ENCODE assay signal across 11 mouse cellular contexts in genomic region chr11:97563730-97564129, GRCm38 (mm10). TPM values are rescaled to one million over a fixed set of nuclear protein-coding genes. Genes with fewer than 3 reads are reported as not detected.
DNase-seq lines count a peak whose midpoint lies in the region; ATAC-seq and TF ChIP-seq lines count a peak whose summit lies in the region.
"Had no signal": no experiment of that assay in that cellular context is flagged by ENCODE, and none has a peak within 500 bp of the region (broad histone marks: within the 10 kb centered on the region; RNA-seq: fewer than 3 reads in every experiment).

No protein-coding gene starts in this region.

- H3K9me3 ChIP-seq in hindbrain, embryonic 10.5 days, result no peaks in the 10 kb centered on the region
- H3K9me3 ChIP-seq in hindbrain, postnatal 0 days (ENCODE audit: low read length), result no peaks in the 10 kb centered on the region
- H3K9me3 ChIP-seq in midbrain, embryonic 13.5 days, result no peaks in the 10 kb centered on the region
- no peaks in the 10 kb centered on the region for H3K9me3 ChIP-seq in midbrain, embryonic 15.5 days
- H3K9me3 ChIP-seq in midbrain, embryonic 16.5 days (replicated peaks; ENCODE audit: control insufficient read depth, low read length, poor library complexity, severe bottlenecking), result no peaks in the 10 kb centered on the region
- H3K9me3 ChIP-seq: G1E; heart, embryonic 12.5 days; midbrain, embryonic 12.5 days had no signal

- 0 out of 2 replicates have a peak overlapping the region, but pooled peaks have one; percentile 0 for H3K4me3 ChIP-seq in hindbrain, embryonic 10.5 days
- no peak overlapping the region for H3K4me3 ChIP-seq in hindbrain, postnatal 0 days (ENCODE audit: low read length)
- H3K4me3 ChIP-seq in midbrain, embryonic 13.5 days (replicated peaks), result no peak overlapping the region
- no peak overlapping the region for H3K4me3 ChIP-seq in midbrain, embryonic 15.5 days
- no peak overlapping the region for H3K4me3 ChIP-seq in midbrain, embryonic 16.5 days (ENCODE audit: low read depth, low read length)
- H3K4me3 ChIP-seq: heart, embryonic 12.5 days; midbrain, embryonic 12.5 days had no signal

- H3K4me1 ChIP-seq in hindbrain, embryonic 10.5 days (replicated peaks), result peaks cover 98% of the 10 kb centered on the region
- peaks cover 21% of the 10 kb centered on the region for H3K4me1 ChIP-seq in hindbrain, postnatal 0 days (ENCODE audit: insufficient read depth, low read length)
- H3K4me1 ChIP-seq in midbrain, embryonic 13.5 days (replicated peaks), result peaks cover 97% of the 10 kb centered on the region
- H3K4me1 ChIP-seq in midbrain, embryonic 15.5 days, result peaks cover 94% of the 10 kb centered on the region
- peaks cover 72% of the 10 kb centered on the region for H3K4me1 ChIP-seq in midbrain, embryonic 16.5 days (ENCODE audit: control insufficient read depth, insufficient read depth, low read length)

- WGBS in hindbrain, embryonic 10.5 days, result 61% methylated on average over 14 of the region's 14 CpGs
- WGBS in hindbrain, postnatal 0 days, result 31% methylated on average over 14 of the region's 14 CpGs
- WGBS in midbrain, embryonic 13.5 days, result 44% methylated on average over 14 of the region's 14 CpGs
- 39% methylated on average over 14 of the region's 14 CpGs for WGBS in midbrain, embryonic 15.5 days
- 44% methylated on average over 14 of the region's 14 CpGs for WGBS in midbrain, embryonic 16.5 days

- no peak overlapping the region for H3K9ac ChIP-seq in hindbrain, postnatal 0 days (replicated peaks; ENCODE audit: low read length)
- peak overlapping the region; percentile 36; the same call in 1 of the 2 replicates for H3K9ac ChIP-seq in midbrain, embryonic 13.5 days (replicated peaks)
- H3K9ac ChIP-seq in midbrain, embryonic 15.5 days, result no peak overlapping the region
- H3K9ac ChIP-seq in midbrain, embryonic 16.5 days (ENCODE audit: low read depth, low read length), result 0 out of 2 replicates have a peak overlapping the region, but pooled peaks have one; percentile 11
- H3K9ac ChIP-seq: heart, embryonic 12.5 days; liver, embryonic 14.5 days; midbrain, embryonic 12.5 days had no signal

- TF ChIP-seq CTCF in hindbrain, postnatal 0 days (IDR thresholded peaks at IDR 0.05; ENCODE audit: low read depth), result no peak

- no peak for DNase-seq in hindbrain, embryonic 10.5 days (ENCODE audit: low spot score)
- DNase-seq in hindbrain, postnatal 0 days (ENCODE audit: low spot score), result no peak
- DNase-seq in cerebellum, postnatal 25 days, result peak; percentile 44 to 56
- DNase-seq in gastrocnemius, postnatal 25 days, result no peak

- ATAC-seq in hindbrain, postnatal 0 days, result no peak
- ATAC-seq in midbrain, embryonic 13.5 days, result no peak
- no peak for ATAC-seq in midbrain, embryonic 15.5 days (replicated peaks)
- ATAC-seq in midbrain, embryonic 16.5 days, result no peak

- no peaks in the 10 kb centered on the region for H3K36me3 ChIP-seq in hindbrain, embryonic 10.5 days
- no peaks in the 10 kb centered on the region for H3K36me3 ChIP-seq in hindbrain, postnatal 0 days (ENCODE audit: insufficient read depth, low read length)
- no peaks in the 10 kb centered on the region for H3K36me3 ChIP-seq in midbrain, embryonic 13.5 days
- H3K36me3 ChIP-seq in midbrain, embryonic 15.5 days (replicated peaks), result no peaks in the 10 kb centered on the region
- no peaks in the 10 kb centered on the region for H3K36me3 ChIP-seq in midbrain, embryonic 16.5 days (ENCODE audit: control insufficient read depth, insufficient read depth, low read length)
- H3K36me3 ChIP-seq: G1E; heart, embryonic 12.5 days; midbrain, embryonic 12.5 days had no signal

- H3K27ac ChIP-seq in hindbrain, embryonic 10.5 days, result 0 out of 2 replicates have a peak overlapping the region, but pooled peaks have one; percentile 30
- H3K27ac ChIP-seq in hindbrain, postnatal 0 days, result no peak overlapping the region
- no peak overlapping the region for H3K27ac ChIP-seq in midbrain, embryonic 13.5 days
- H3K27ac ChIP-seq in midbrain, embryonic 15.5 days, result no peak overlapping the region
- no peak overlapping the region for H3K27ac ChIP-seq in midbrain, embryonic 16.5 days (ENCODE audit: low read length)
- H3K27ac ChIP-seq: liver, embryonic 14.5 days; midbrain, embryonic 12.5 days had no signal

- peaks cover 96% of the 10 kb centered on the region for H3K27me3 ChIP-seq in hindbrain, embryonic 10.5 days (ENCODE audit: insufficient read depth, poor library complexity, severe bottlenecking)
- no peaks in the 10 kb centered on the region for H3K27me3 ChIP-seq in hindbrain, postnatal 0 days (ENCODE audit: insufficient read depth, low read length)
- H3K27me3 ChIP-seq in midbrain, embryonic 13.5 days, result no peaks in the 10 kb centered on the region
- no peaks in the 10 kb centered on the region for H3K27me3 ChIP-seq in midbrain, embryonic 15.5 days (replicated peaks)
- no peaks in the 10 kb centered on the region for H3K27me3 ChIP-seq in midbrain, embryonic 16.5 days (ENCODE audit: control insufficient read depth, insufficient read depth, low read depth, low read length)

- H3K4me2 ChIP-seq in hindbrain, postnatal 0 days (ENCODE audit: low read depth, low read length), result no peak overlapping the region
- H3K4me2 ChIP-seq in midbrain, embryonic 13.5 days (replicated peaks), result no peak overlapping the region
- H3K4me2 ChIP-seq in midbrain, embryonic 15.5 days, result no peak overlapping the region
- H3K4me2 ChIP-seq in midbrain, embryonic 16.5 days (ENCODE audit: low read length), result no peak overlapping the region
- H3K4me2 ChIP-seq: heart, embryonic 12.5 days; midbrain, embryonic 12.5 days had no signal

RNA-seq across cellular contexts. Expression of gene Srcin1, which starts 12.3 kb away (rescaled TPM):
- polyA plus RNA-seq in hindbrain, embryonic 10.5 days (2016; fragmentation: Nextera tagmentation; extraction: Ambion mirVana), result 0.76 and 1.8 TPM in 2 replicates
- total RNA-seq in hindbrain, postnatal 0 days (2014; rRNA removed), result 104 and 141 TPM in 2 replicates
- 14.3 and 14.7 TPM in 2 replicates for polyA plus RNA-seq in hindbrain, postnatal 0 days (2015; fragmentation: Nextera tagmentation; extraction: Ambion mirVana)
- 7.0 and 8.5 TPM in 2 replicates for polyA plus RNA-seq in midbrain, embryonic 13.5 days (2015; fragmentation: Nextera tagmentation; extraction: Ambion mirVana)
- polyA plus RNA-seq in midbrain, embryonic 15.5 days (2015; fragmentation: Nextera tagmentation; extraction: Ambion mirVana), result 13.2 and 13.9 TPM in 2 replicates
- polyA plus RNA-seq in midbrain, embryonic 16.5 days (2015; fragmentation: Nextera tagmentation; extraction: Ambion mirVana), result 9.2 and 10.4 TPM in 2 replicates
- total RNA-seq in gastrocnemius, postnatal 25 days (2021), result under 1 TPM; 0.43 to 0.49 TPM
- polyA plus RNA-seq: heart, embryonic 12.5 days had no signal

Comparison
In these comparisons a context has a peak if more than half of its experiments do, and no peak if none do; other contexts are left out.
1. H3K9ac ChIP-seq: peak in midbrain, embryonic 13.5 days (single experiment) and midbrain, embryonic 16.5 days (single experiment); none in hindbrain, postnatal 0 days (single experiment) and midbrain, embryonic 15.5 days (single experiment).
2. DNase-seq: peak in cerebellum, postnatal 25 days (2 of 2); none in hindbrain, embryonic 10.5 days (single experiment), hindbrain, postnatal 0 days (single experiment) and gastrocnemius, postnatal 25 days (single experiment).